Mouse (Mus musculus) embryonic facial prominence, embryonic 11.5 days (tissue): Measurements from ENCODE around the gene Inka2. TPM values are rescaled to one million over a fixed set of nuclear protein-coding genes. Genes with fewer than 3 reads are reported as not detected.

Experiments used
- ATAC-seq: fragments of 200-750 bp; cut with Nextera tagmentation; replicated peaks from 2 replicates; pipeline ENCODE4 v1.8.0; 2017; ENCODE audit warnings: low read depth; ENCODE audit not compliant: insufficient number of reproducible peaks, low FRiP score, low TSS enrichment
- DNase-seq: peaks from one replicate; pipeline ENCODE4 v3.0.0-alpha.2; 2015; ENCODE audit warnings: low spot score
- H3K27ac ChIP-seq: fragments of 300-500 bp; sonication (generic); replicated peaks from 2 replicates; pipeline ENCODE4 v1.5.1; 2014; ENCODE audit warnings: mild to moderate bottlenecking, low read depth, low read length, control low read depth
- H3K27me3 ChIP-seq: fragments of 300-500 bp; sonication (generic); 2 replicates; pipeline ENCODE4 v1.6.1; 2014; ENCODE audit warnings: mild to moderate bottlenecking, low read length, moderate library complexity, mixed read lengths; ENCODE audit not compliant: control insufficient read depth, insufficient read depth
- H3K36me3 ChIP-seq: fragments of 300-500 bp; sonication (generic); replicated peaks from 2 replicates; pipeline ENCODE4 v1.6.1; 2014; ENCODE audit warnings: low read depth, mild to moderate bottlenecking, low read length, moderate library complexity, mixed read lengths; ENCODE audit not compliant: control insufficient read depth, insufficient read depth
- H3K4me1 ChIP-seq: fragments of 300-500 bp; sonication (generic); 2 replicates; pipeline ENCODE4 v1.6.1; 2014; ENCODE audit warnings: low read length, mixed read lengths; ENCODE audit not compliant: control insufficient read depth, insufficient read depth
- H3K4me2 ChIP-seq: fragments of 300-500 bp; sonication (generic); 2 replicates; pipeline ENCODE4 v1.6.1; 2014; ENCODE audit warnings: low read depth, mild to moderate bottlenecking, control low read depth, low read length, moderate library complexity
- H3K4me3 ChIP-seq: fragments of 300-500 bp; sonication (generic); 2 replicates; pipeline ENCODE4 v1.5.1; 2014; ENCODE audit warnings: low read depth, low read length, control low read depth
- H3K9ac ChIP-seq: fragments of 300-500 bp; sonication (generic); replicated peaks from 2 replicates; pipeline ENCODE4 v1.6.1; 2014; ENCODE audit warnings: mild to moderate bottlenecking, control low read depth, low read length
- H3K9me3 ChIP-seq: fragments of 300-500 bp; sonication (generic); replicated peaks from 2 replicates; pipeline ENCODE4 v1.6.1; 2016; ENCODE audit warnings: mild to moderate bottlenecking, low read length, inconsistent platforms, mixed read lengths; ENCODE audit not compliant: control insufficient read depth
- WGBS: fragments of 180-500 bp; shearing (Covaris S2); extraction: QIAGEN DNeasy Blood & Tissue Kit; methylation state at CpG from one replicate; pipeline ENCODE4 v1.1.7; 2014; 5-methylcytosine and 5-hydroxymethylcytosine counted together
- polyA plus RNA-seq: library from polyadenylated mRNA; unstranded; fragments of >200 nt; fragmentation: Nextera tagmentation; extraction: Ambion mirVana; gene quantifications from 2 replicates; pipeline ENCODE4 v1.2.1, GENCODE M21; 2014

Inka2 gene
- polyA plus RNA-seq, 1 experiment from 2014 or later, result 0.80 TPM

- Histone ChIP-seq H3K4me2 (no peak overlapping the region), H3K4me1 (no peaks in the 10 kb centered on the region), H3K27me3 (no peaks in the 10 kb centered on the region), H3K9me3 (no peaks in the 10 kb centered on the region), H3K9ac (no peak overlapping the region), H3K36me3 (no peaks in the 10 kb centered on the region; the same call in 1 of the 2 replicates), H3K27ac (no peak overlapping the region), H3K4me3 (no peak overlapping the region)
- WGBS, result 88% methylated on average over 2 of the region's 2 CpGs
- DNase-seq (no peak), ATAC-seq (no peak)
These were observed 15.9 kb upstream of the Inka2 start for GRCm38 (mm10) chr3:105688536-105688935.

DNA sequence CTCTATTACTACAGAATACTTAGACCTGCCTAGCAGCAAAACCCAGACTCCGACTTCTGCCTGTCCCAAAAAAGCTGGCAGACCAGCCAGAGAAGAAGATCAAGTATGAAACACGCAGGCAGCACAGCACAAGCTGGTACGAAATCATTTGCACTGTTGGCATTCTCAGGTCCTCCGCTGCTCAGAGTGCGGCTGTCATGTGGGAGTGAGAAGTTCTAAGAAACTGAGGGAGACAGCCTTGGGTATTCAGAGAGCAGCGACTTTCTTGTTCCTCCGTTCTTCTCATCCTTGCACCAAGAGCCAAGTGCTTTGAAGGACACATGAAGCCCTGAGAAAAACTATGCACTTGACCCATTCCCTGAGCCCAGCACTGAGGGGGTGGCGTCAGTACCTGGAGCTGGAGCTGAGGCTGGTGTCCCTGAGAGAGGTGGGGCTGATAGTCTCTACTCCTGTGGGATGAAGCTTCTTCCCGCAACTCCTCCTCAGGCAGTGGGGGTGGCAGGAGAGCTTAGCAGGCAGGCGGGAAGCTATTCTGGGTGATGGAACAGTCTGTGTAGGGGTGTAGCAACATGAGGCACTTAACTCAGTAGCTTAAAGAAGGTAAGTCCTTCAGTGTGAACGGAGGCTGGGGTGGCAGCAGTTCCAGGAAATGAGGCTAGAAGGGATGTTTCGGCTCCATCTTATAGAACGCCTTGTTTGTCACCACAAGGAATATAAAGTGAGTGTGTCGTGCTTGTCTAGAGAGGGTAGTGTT, 10.9 kb upstream of the Inka2 start:
- peaks cover 3% of the 10 kb centered on the region for H3K4me1 ChIP-seq
- no peak for ATAC-seq
- no peaks in the 10 kb centered on the region for H3K27me3 ChIP-seq
- 75% methylated on average over 14 of the region's 14 CpGs for WGBS
- no peak overlapping the region for H3K4me3 ChIP-seq
- H3K9me3 ChIP-seq, result no peaks in the 10 kb centered on the region
- DNase-seq, result no peak
- no peak overlapping the region for H3K9ac ChIP-seq
- no peak overlapping the region for H3K4me2 ChIP-seq
- no peaks in the 10 kb centered on the region for H3K36me3 ChIP-seq
- H3K27ac ChIP-seq, result no peak overlapping the region

DNA sequence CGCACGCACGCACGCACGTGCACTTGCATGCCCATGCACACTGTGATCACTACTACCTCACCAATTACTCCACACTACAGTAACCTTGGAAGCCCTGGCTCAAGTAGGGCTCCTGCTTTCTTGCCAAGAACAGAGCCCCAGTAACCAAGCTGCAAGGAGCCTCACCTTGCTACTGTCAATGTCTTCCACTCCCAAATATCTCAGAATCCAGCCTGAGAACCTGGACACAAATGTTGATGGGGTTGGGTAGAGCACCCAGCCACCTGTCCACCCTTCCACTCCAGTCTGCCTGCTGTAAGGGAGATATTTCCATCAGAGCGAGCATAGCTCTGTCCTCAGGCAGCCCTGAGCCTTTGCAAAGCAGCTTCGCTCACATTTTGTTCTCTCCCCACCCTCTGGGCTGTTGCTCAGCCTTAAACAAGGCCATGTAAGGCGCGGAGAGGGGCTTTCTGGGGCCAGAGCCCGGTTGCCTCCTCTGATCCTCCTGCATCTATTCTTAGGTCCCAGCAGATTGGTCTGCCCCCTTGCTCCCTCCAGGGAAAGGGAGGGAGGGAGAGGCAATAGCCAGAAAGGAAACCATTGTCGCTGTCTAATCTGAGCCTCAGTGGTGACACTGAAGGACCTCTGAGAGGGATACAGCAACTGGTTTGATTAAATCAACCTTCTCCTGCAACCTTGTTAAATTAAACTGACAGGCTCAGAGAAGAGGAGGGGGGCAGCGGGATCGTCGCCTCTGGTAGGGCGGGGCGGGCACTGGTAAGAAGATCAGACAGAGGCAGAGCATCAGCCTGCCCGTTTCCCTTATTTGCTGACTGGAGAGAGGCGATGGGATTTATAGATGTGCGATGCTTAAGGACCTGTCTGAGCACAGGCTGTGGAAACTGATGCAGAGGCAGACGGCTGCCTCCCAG, 8.7 kb upstream of the Inka2 start:
- Histone ChIP-seq H3K36me3 (no peaks in the 10 kb centered on the region), H3K4me2 (peak overlapping the region; percentile 13), H3K4me3 (no peak overlapping the region), H3K27me3 (no peaks in the 10 kb centered on the region), H3K9me3 (no peaks in the 10 kb centered on the region), H3K27ac (no peak overlapping the region), H3K9ac (0 out of 2 replicates have a peak overlapping the region, but pooled peaks have one; percentile 3), H3K4me1 (peaks cover 3% of the 10 kb centered on the region)
- WGBS, result 27% methylated on average over 20 of the region's 20 CpGs
- DNase-seq (no peak), ATAC-seq (peak; percentile 26)

GRCm38 (mm10) chr3:105696387-105697147, 7.8 kb upstream of the Inka2 start:
- no peaks in the 10 kb centered on the region for H3K36me3 ChIP-seq
- no peak overlapping the region for H3K9ac ChIP-seq
- H3K27me3 ChIP-seq, result no peaks in the 10 kb centered on the region
- peaks cover 3% of the 10 kb centered on the region for H3K4me1 ChIP-seq
- H3K4me2 ChIP-seq, result peak overlapping the region; percentile 13
- ATAC-seq (no peak), DNase-seq (no peak)
- H3K9me3 ChIP-seq, result no peaks in the 10 kb centered on the region
- no peak overlapping the region for H3K4me3 ChIP-seq
- WGBS, result 73% methylated on average over 17 of the region's 17 CpGs
- no peak overlapping the region for H3K27ac ChIP-seq

- Histone ChIP-seq H3K36me3 (no peaks in the 10 kb centered on the region), H3K4me1 (peaks cover 3% of the 10 kb centered on the region), H3K9ac (no peak overlapping the region), H3K9me3 (no peaks in the 10 kb centered on the region), H3K4me2 (no peak overlapping the region), H3K27me3 (no peaks in the 10 kb centered on the region), H3K27ac (no peak overlapping the region), H3K4me3 (no peak overlapping the region)
- ATAC-seq (no peak), DNase-seq (no peak)
- WGBS, result 70% methylated on average over 5 of the region's 5 CpGs
These were observed 7.3 kb upstream of the Inka2 start for GRCm38 (mm10) chr3:105697148-105697441.

GRCm38 (mm10) chr3:105698311-105698710, 6.1 kb upstream of the Inka2 start:
- peaks cover 3% of the 10 kb centered on the region for H3K4me1 ChIP-seq

DNA sequence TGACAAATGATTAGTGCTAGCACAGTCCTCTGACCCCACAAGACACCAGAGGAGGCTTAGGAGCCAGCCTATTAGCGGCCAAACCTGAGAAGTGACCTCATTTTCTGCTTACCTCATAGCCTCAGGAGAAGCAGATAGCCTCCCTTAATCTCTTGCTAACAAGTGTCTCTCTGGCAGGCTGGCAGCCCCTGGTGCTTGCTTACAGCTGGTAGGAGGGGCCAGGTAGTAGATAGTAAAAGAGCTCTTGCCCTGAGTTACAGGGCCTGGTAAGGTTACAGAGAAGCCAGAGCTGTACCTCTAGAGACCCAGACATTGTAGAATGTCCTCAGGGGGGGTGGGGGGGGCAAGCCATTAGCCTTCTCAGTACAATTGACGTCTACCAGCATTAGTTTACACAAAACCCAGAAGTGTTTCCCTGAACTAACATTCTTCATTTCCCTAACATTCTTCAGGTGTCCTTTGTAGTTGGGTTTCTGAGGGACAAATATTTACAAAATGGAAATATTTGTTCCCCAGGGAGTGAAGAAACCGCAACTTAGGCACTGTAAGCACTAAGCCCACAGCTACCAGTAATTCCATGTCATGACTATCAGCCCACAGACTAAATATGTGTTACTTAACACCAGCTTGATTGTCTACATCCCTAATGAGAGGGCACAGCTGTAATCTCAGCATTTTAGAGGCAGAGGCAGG, 5.0 kb upstream of the Inka2 start:
- 45% methylated on average over 3 of the region's 3 CpGs for WGBS
- H3K4me1 ChIP-seq, result peaks cover 3% of the 10 kb centered on the region
- ATAC-seq (no peak), DNase-seq (no peak)
- no peaks in the 10 kb centered on the region for H3K9me3 ChIP-seq
- H3K27me3 ChIP-seq, result no peaks in the 10 kb centered on the region
- H3K4me3 ChIP-seq, result no peak overlapping the region
- no peaks in the 10 kb centered on the region for H3K36me3 ChIP-seq
- H3K9ac ChIP-seq, result no peak overlapping the region
- no peak overlapping the region for H3K27ac ChIP-seq
- H3K4me2 ChIP-seq, result no peak overlapping the region

More at GRCm38 (mm10) chr3:105698311-105698710, 6.1 kb upstream of the Inka2 start:
- DNase-seq (no peak), ATAC-seq (no peak)
- H3K4me2 ChIP-seq, result no peak overlapping the region
- no peaks in the 10 kb centered on the region for H3K36me3 ChIP-seq
- no peaks in the 10 kb centered on the region for H3K9me3 ChIP-seq
- no peak overlapping the region for H3K9ac ChIP-seq
- H3K27me3 ChIP-seq, result no peaks in the 10 kb centered on the region
- 85% methylated on average over 1 of the region's 1 CpGs for WGBS
- H3K4me3 ChIP-seq, result no peak overlapping the region
- H3K27ac ChIP-seq, result no peak overlapping the region
